Mouse (Mus musculus) midbrain, embryonic 14.5 days (tissue): Measurements from ENCODE around the gene Syt17. TPM values are rescaled to one million over a fixed set of nuclear protein-coding genes. Genes with fewer than 3 reads are reported as not detected.

ENCODE experiments used
- ATAC-seq: fragments of 200-750 bp; cut with Nextera tagmentation; 2 replicates; pipeline ENCODE4 v1.8.0; 2017; ENCODE audit warnings: moderate number of reproducible peaks, moderate library complexity; ENCODE audit not compliant: low FRiP score, low TSS enrichment
- DNase-seq: peaks from one replicate; pipeline ENCODE4 v3.0.0-alpha.2; 2015
- H3K27ac ChIP-seq: fragments of 300-500 bp; sonication (generic); replicated peaks from 2 replicates; pipeline ENCODE4 v1.5.1; 2014; ENCODE audit warnings: mild to moderate bottlenecking, low read depth, low read length, moderate library complexity
- H3K27me3 ChIP-seq: fragments of 300-500 bp; sonication (generic); 2 replicates; pipeline ENCODE4 v1.6.1; 2014; ENCODE audit warnings: low read length, control low read depth, mixed read lengths; ENCODE audit not compliant: control insufficient read depth, insufficient read depth
- H3K36me3 ChIP-seq: fragments of 300-500 bp; sonication (generic); 2 replicates; pipeline ENCODE4 v1.6.1; 2014; ENCODE audit warnings: low read length, control low read depth; ENCODE audit not compliant: control insufficient read depth, insufficient read depth
- H3K4me1 ChIP-seq: fragments of 300-500 bp; sonication (generic); 2 replicates; pipeline ENCODE4 v1.6.1; 2014; ENCODE audit warnings: mild to moderate bottlenecking, antibody characterized with exemption, low read length, control low read depth; ENCODE audit not compliant: control insufficient read depth, insufficient read depth
- H3K4me2 ChIP-seq: fragments of 300-500 bp; sonication (generic); 2 replicates; pipeline ENCODE4 v1.6.1; 2014; ENCODE audit warnings: mild to moderate bottlenecking, low read length, moderate library complexity
- H3K4me3 ChIP-seq: fragments of 300-500 bp; sonication (generic); replicated peaks from 2 replicates; pipeline ENCODE4 v1.5.1; 2014; ENCODE audit warnings: low read depth, low read length
- H3K9ac ChIP-seq: fragments of 300-500 bp; sonication (generic); replicated peaks from 2 replicates; pipeline ENCODE4 v1.6.1; 2014; ENCODE audit warnings: mild to moderate bottlenecking, low read length, moderate library complexity
- H3K9me3 ChIP-seq: fragments of 300-500 bp; sonication (generic); 2 replicates; pipeline ENCODE4 v1.6.1; 2016; ENCODE audit warnings: low read length, control low read depth, mixed read lengths; ENCODE audit not compliant: control insufficient read depth
- WGBS: fragments of 180-500 bp; shearing (Covaris S2); extraction: QIAGEN DNeasy Blood & Tissue Kit; methylation state at CpG from one replicate; pipeline ENCODE4 v1.1.7; 2014; 5-methylcytosine and 5-hydroxymethylcytosine counted together
- polyA plus RNA-seq: library from polyadenylated mRNA; unstranded; fragments of >200 nt; fragmentation: Nextera tagmentation; extraction: Ambion mirVana; gene quantifications from 2 replicates; pipeline ENCODE4 v1.2.1, GENCODE M21; 2014

The Syt17 gene
- polyA plus RNA-seq, 1 experiment from 2014 or later: 12.4 TPM

DNA sequence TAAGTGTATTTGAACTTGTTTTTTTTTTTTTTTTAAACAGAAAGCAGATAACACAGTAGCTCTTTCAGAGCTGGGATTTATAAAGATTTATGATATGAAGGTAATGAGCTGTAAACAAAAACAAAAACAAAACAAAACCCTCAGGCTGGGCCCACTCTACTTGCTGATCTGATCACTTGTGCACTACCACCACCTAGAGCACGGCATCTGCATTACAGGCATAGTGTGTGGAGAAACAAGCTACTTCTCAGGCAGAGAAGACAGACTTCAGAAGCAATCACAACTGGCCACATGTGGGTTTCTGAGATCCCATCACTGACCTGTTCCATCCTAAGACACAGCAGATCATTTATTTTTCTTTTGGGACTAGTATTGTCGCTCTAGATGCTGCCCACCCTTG lies 38.6 kb downstream of the Syt17 start:
- ATAC-seq: no peak
- Histone ChIP-seq H3K9ac (no peak overlapping the region), H3K36me3 (no peaks in the 10 kb centered on the region), H3K4me3 (no peak overlapping the region), H3K9me3 (no peaks in the 10 kb centered on the region), H3K4me2 (no peak overlapping the region), H3K27me3 (no peaks in the 10 kb centered on the region), H3K27ac (no peak overlapping the region), H3K4me1 (no peaks in the 10 kb centered on the region)
- no peak for DNase-seq
- WGBS: 36% methylated on average over 2 of the region's 2 CpGs

- Histone ChIP-seq H3K9me3 (no peaks in the 10 kb centered on the region), H3K27me3 (no peaks in the 10 kb centered on the region), H3K4me2 (no peak overlapping the region), H3K36me3 (no peaks in the 10 kb centered on the region), H3K4me1 (0 out of 2 replicates have a peak, but pooled peaks cover 6% of the 10 kb centered on the region), H3K27ac (no peak overlapping the region), H3K4me3 (no peak overlapping the region), H3K9ac (no peak overlapping the region)
- ATAC-seq (no peak), DNase-seq (peak; percentile 12)
Observed at GRCm38 (mm10) chr7:118405251-118405650, 42.8 kb downstream of the Syt17 start.

- ATAC-seq (no peak), DNase-seq (peak; percentile 26)
- H3K36me3 ChIP-seq: no peaks in the 10 kb centered on the region
- H3K4me1 ChIP-seq: 0 out of 2 replicates have a peak, but pooled peaks cover 6% of the 10 kb centered on the region
- peak overlapping the region; percentile 57; the same call in 1 of the 2 replicates for H3K27ac ChIP-seq
- H3K4me2 ChIP-seq: no peak overlapping the region
- H3K4me3 ChIP-seq: no peak overlapping the region
- no peak overlapping the region for H3K9ac ChIP-seq
- WGBS: 57% methylated on average over 3 of the region's 3 CpGs
- H3K27me3 ChIP-seq: no peaks in the 10 kb centered on the region
- no peaks in the 10 kb centered on the region for H3K9me3 ChIP-seq
Observed at GRCm38 (mm10) chr7:118402576-118403022, 45.4 kb downstream of the Syt17 start.

DNA sequence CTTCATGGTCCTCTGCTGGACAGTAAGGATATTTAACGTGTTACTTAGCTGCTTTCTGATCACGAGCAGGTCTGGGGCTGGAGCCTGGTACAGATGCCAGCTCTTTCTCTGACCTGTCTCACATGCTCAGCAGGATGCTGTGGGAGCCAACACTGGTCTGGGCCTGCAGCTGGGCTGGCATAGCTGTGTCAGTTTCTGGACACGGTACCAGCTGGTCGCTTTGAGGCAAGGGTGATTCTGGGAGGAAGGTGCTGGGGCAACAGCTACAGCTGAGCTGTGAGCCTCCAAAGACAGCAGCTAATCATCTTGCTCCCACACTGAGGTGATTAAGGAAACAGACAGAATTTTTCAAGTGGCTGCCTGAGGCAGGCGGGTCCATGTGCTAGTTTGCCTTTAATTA lies 46.1 kb downstream of the Syt17 start:
- peak overlapping the region; percentile 57 for H3K27ac ChIP-seq
- ATAC-seq (no peak), DNase-seq (peak; percentile 16)
- 68% methylated on average over 5 of the region's 5 CpGs for WGBS
- no peak overlapping the region for H3K4me2 ChIP-seq
- no peaks in the 10 kb centered on the region for H3K27me3 ChIP-seq
- no peaks in the 10 kb centered on the region for H3K36me3 ChIP-seq
- H3K4me3 ChIP-seq: no peak overlapping the region
- 0 out of 2 replicates have a peak overlapping the region, but pooled peaks have one; percentile 34 for H3K9ac ChIP-seq
- 0 out of 2 replicates have a peak, but pooled peaks cover 6% of the 10 kb centered on the region for H3K4me1 ChIP-seq
- H3K9me3 ChIP-seq: no peaks in the 10 kb centered on the region

GRCm38 (mm10) chr7:118399764-118400163 lies 48.3 kb downstream of the Syt17 start:
- ATAC-seq (no peak), DNase-seq (no peak)
- Histone ChIP-seq H3K4me2 (no peak overlapping the region), H3K9ac (no peak overlapping the region), H3K9me3 (no peaks in the 10 kb centered on the region), H3K4me3 (no peak overlapping the region), H3K27ac (no peak overlapping the region), H3K27me3 (no peaks in the 10 kb centered on the region), H3K36me3 (no peaks in the 10 kb centered on the region), H3K4me1 (0 out of 2 replicates have a peak, but pooled peaks cover 6% of the 10 kb centered on the region)
- 87% methylated on average over 9 of the region's 9 CpGs for WGBS

- 88% methylated on average over 5 of the region's 5 CpGs for WGBS
- Histone ChIP-seq H3K27ac (no peak overlapping the region), H3K4me3 (no peak overlapping the region), H3K9ac (no peak overlapping the region), H3K4me1 (no peaks in the 10 kb centered on the region), H3K4me2 (no peak overlapping the region), H3K27me3 (no peaks in the 10 kb centered on the region), H3K36me3 (no peaks in the 10 kb centered on the region), H3K9me3 (no peaks in the 10 kb centered on the region)
- no peak for DNase-seq
- ATAC-seq: no peak
Observed at GRCm38 (mm10) chr7:118390705-118391104, 57.3 kb downstream of the Syt17 start.

DNA sequence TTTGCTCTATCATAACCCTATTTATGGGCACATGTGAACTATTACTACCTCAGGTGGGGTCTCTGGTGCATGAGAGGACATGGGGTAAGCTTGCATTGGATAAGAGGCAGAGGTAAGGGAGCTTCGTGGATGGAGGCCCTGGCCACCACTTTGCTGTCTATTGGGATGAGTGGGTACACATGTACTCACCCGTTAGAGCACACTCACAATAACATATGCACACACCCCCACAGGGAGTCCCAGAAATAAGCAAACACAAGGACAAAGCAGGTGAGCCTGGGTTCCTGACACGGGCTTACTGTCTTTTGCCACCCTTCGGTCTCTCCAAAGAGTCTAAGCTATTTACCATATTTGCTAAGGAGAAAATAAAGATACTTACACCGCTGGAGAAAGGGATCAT lies 67.0 kb downstream of the Syt17 start:
- no peak overlapping the region for H3K4me2 ChIP-seq
- H3K4me1 ChIP-seq: no peaks in the 10 kb centered on the region
- no peaks in the 10 kb centered on the region for H3K27me3 ChIP-seq
- no peak for DNase-seq
- no peak overlapping the region for H3K9ac ChIP-seq
- 88% methylated on average over 5 of the region's 5 CpGs for WGBS
- no peak overlapping the region for H3K27ac ChIP-seq
- ATAC-seq: no peak
- H3K36me3 ChIP-seq: no peaks in the 10 kb centered on the region
- no peak overlapping the region for H3K4me3 ChIP-seq
- H3K9me3 ChIP-seq: no peaks in the 10 kb centered on the region

- Histone ChIP-seq H3K4me3 (no peak overlapping the region), H3K9me3 (no peaks in the 10 kb centered on the region), H3K27me3 (no peaks in the 10 kb centered on the region), H3K4me2 (no peak overlapping the region), H3K36me3 (no peaks in the 10 kb centered on the region), H3K9ac (no peak overlapping the region), H3K4me1 (no peaks in the 10 kb centered on the region), H3K27ac (no peak overlapping the region)
- WGBS: 86% methylated on average over 3 of the region's 3 CpGs
- DNase-seq: no peak
- no peak for ATAC-seq
Observed at GRCm38 (mm10) chr7:118380056-118380455, 68.0 kb downstream of the Syt17 start.

DNA sequence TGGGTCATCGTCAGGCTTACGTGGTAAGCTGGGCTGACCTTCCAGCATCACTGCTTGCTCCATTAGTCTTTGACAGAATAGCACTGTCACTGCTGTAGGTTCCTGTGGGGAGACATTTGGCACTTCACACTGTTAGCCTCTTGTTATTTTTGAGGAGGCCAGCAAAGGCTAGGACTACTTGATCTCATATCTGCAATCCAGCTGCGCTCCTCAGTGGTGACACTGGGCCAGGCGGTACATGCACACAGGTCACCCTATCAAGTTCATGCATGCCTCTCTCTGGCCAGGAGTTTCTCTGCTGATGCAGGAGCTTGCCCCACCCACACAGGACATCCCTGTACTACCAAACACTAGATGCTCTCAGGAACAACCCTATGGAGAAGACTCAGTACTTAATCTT lies 71.4 kb downstream of the Syt17 start:
- 97% methylated on average over 4 of the region's 4 CpGs for WGBS
- H3K27ac ChIP-seq: no peak overlapping the region

More for the DNA sequence above, 71.4 kb downstream of the Syt17 start:
- Histone ChIP-seq H3K4me3 (no peak overlapping the region), H3K27me3 (no peaks in the 10 kb centered on the region), H3K36me3 (no peaks in the 10 kb centered on the region), H3K4me1 (no peaks in the 10 kb centered on the region), H3K9me3 (no peaks in the 10 kb centered on the region), H3K9ac (no peak overlapping the region), H3K4me2 (no peak overlapping the region)
- DNase-seq (no peak), ATAC-seq (no peak)
